Mouse (Mus musculus) hindbrain, embryonic 12.5 days (tissue): ENCODE data around the gene Mapk7. TPM values are rescaled to one million over a fixed set of nuclear protein-coding genes. Genes with fewer than 3 reads are reported as not detected.

Experiments
- ATAC-seq: fragments of 200-750 bp; cut with Nextera tagmentation; 2 replicates; pipeline ENCODE4 v1.8.0; 2017; ENCODE audit warnings: moderate TSS enrichment; ENCODE audit not compliant: low FRiP score
- H3K27ac ChIP-seq: fragments of 300-500 bp; sonication (generic); 2 replicates; pipeline ENCODE4 v1.5.1; 2016; ENCODE audit warnings: mild to moderate bottlenecking
- H3K27me3 ChIP-seq: fragments of 300-500 bp; sonication (generic); 2 replicates; pipeline ENCODE4 v1.6.1; 2016; ENCODE audit warnings: mild to moderate bottlenecking
- H3K36me3 ChIP-seq: fragments of 300-500 bp; sonication (generic); 2 replicates; pipeline ENCODE4 v1.6.1; 2016; ENCODE audit warnings: mild to moderate bottlenecking
- H3K4me1 ChIP-seq: fragments of 300-500 bp; sonication (generic); 2 replicates; pipeline ENCODE4 v1.6.1; 2016
- H3K4me2 ChIP-seq: fragments of 300-500 bp; sonication (generic); replicated peaks from 2 replicates; pipeline ENCODE4 v1.6.1; 2016; ENCODE audit warnings: mild to moderate bottlenecking
- H3K4me3 ChIP-seq: fragments of 300-500 bp; sonication (generic); 2 replicates; pipeline ENCODE4 v1.5.1; 2016; ENCODE audit warnings: mild to moderate bottlenecking
- H3K9ac ChIP-seq: fragments of 300-500 bp; sonication (generic); 2 replicates; pipeline ENCODE4 v1.6.1; 2016; ENCODE audit warnings: mild to moderate bottlenecking, moderate library complexity
- H3K9me3 ChIP-seq: fragments of 300-500 bp; sonication (generic); replicated peaks from 2 replicates; pipeline ENCODE4 v1.6.1; 2016; ENCODE audit warnings: mild to moderate bottlenecking
- WGBS: fragments of 180-500 bp; shearing (Covaris S2); methylation state at CpG from one replicate; pipeline ENCODE4 v1.1.7; 2016; 5-methylcytosine and 5-hydroxymethylcytosine counted together
- polyA plus RNA-seq: library from polyadenylated mRNA; unstranded; fragments of >200 nt; fragmentation: Nextera tagmentation; extraction: Ambion mirVana; gene quantifications from 2 replicates; pipeline ENCODE4 v1.2.1, GENCODE M21; 2016

Gene Mapk7
- polyA plus RNA-seq, 1 experiment from 2014 or later: 94.9 TPM

DNA sequence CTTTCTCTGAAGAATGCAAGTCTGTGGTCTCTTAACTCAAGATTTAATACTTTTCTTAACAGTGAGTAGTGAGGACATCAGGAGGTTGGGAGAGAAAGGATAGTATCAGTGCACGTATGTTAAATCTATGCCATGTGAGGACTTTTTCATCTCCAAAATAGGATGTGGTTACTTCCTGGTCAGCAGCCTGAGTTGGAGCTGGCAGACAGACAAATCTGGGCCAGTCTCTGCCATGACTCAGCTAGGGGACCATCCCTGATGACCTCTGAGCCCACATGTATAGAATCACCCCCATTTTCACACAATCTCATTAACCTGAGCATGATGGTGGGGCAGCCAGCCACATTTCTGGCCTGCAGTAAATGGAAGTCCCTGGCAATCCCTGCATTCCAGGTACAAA lies 23.8 kb upstream of the Mapk7 start:
- Histone ChIP-seq H3K4me1 (no peaks in the 10 kb centered on the region), H3K27ac (no peak overlapping the region), H3K9me3 (no peaks in the 10 kb centered on the region), H3K9ac (no peak overlapping the region), H3K27me3 (no peaks in the 10 kb centered on the region), H3K4me3 (no peak overlapping the region), H3K4me2 (no peak overlapping the region), H3K36me3 (peaks cover 70% of the 10 kb centered on the region)
- no peak for ATAC-seq
- 96% methylated on average over 1 of the region's 1 CpGs for WGBS

DNA sequence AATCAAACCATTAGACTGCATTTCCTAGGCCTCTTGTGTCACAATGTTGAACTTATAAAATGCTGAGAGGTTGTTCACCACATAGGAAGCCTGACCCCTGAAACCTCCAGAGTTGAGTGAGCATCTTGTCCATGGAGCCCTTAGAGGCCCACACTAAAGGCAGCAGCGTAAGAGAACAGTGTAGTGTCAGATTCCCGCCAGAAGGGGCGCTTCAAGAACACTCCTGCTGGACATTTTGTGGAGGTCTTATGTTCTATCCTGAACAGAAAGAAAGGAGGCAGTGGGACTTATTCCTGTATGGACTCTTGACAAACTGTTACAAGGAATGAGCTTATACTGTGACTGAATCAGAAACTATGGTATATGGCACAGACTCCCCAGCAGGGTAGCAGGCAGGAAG lies 20.7 kb upstream of the Mapk7 start:
- no peaks in the 10 kb centered on the region for H3K27me3 ChIP-seq
- H3K9ac ChIP-seq: no peak overlapping the region
- no peak overlapping the region for H3K4me2 ChIP-seq
- H3K4me1 ChIP-seq: no peaks in the 10 kb centered on the region
- no peak overlapping the region for H3K4me3 ChIP-seq
- no peaks in the 10 kb centered on the region for H3K9me3 ChIP-seq
- 36% methylated on average over 3 of the region's 3 CpGs for whole genome bisulfite sequencing
- no peak overlapping the region for H3K27ac ChIP-seq
- ATAC-seq: no peak
- peaks cover 71% of the 10 kb centered on the region for H3K36me3 ChIP-seq

- Histone ChIP-seq H3K9me3 (no peaks in the 10 kb centered on the region), H3K27ac (peak within 1 kb of the TSS; percentile 82), H3K4me3 (peak within 1 kb of the TSS; percentile 48), H3K4me2 (peak within 1 kb of the TSS; percentile 69), H3K36me3 (peaks cover 10% of the 10 kb centered on the region; the same call in 1 of the 2 replicates), H3K27me3 (no peaks in the 10 kb centered on the region), H3K4me1 (peaks cover 16% of the 10 kb centered on the region), H3K9ac (peak within 1 kb of the TSS; percentile 59)
- ATAC-seq: peak; percentile 91
- under 1% methylated on average over 39 of the region's 39 CpGs for WGBS
Observed at GRCm38 (mm10) chr11:61504713-61505257, 10.6 kb upstream of the Mapk7 start, which contains the start of gene B9d1. Gene B9d1, plus strand, starts transcription at chr11:61505144.

GRCm38 (mm10) chr11:61503933-61504332 lies 9.7 kb upstream of the Mapk7 start:
- 0 out of 2 replicates have a peak, but pooled peaks cover 2% of the 10 kb centered on the region for H3K36me3 ChIP-seq
- no peak overlapping the region for H3K4me3 ChIP-seq
- no peak overlapping the region for H3K9ac ChIP-seq
- ATAC-seq: no peak
- peaks cover 16% of the 10 kb centered on the region for H3K4me1 ChIP-seq
- H3K4me2 ChIP-seq: peak overlapping the region; percentile 69
- WGBS: 65% methylated on average over 8 of the region's 8 CpGs
- no peaks in the 10 kb centered on the region for H3K27me3 ChIP-seq
- peak overlapping the region; percentile 82 for H3K27ac ChIP-seq
- no peaks in the 10 kb centered on the region for H3K9me3 ChIP-seq

- H3K9ac ChIP-seq: no peak overlapping the region
- H3K27me3 ChIP-seq: no peaks in the 10 kb centered on the region
- 0 out of 2 replicates have a peak, but pooled peaks cover 3% of the 10 kb centered on the region for H3K4me1 ChIP-seq
- no peaks in the 10 kb centered on the region for H3K36me3 ChIP-seq
- H3K4me3 ChIP-seq: no peak overlapping the region
- H3K27ac ChIP-seq: no peak overlapping the region
- H3K9me3 ChIP-seq: no peaks in the 10 kb centered on the region
- no peak overlapping the region for H3K4me2 ChIP-seq
- WGBS: 77% methylated on average over 6 of the region's 6 CpGs
- ATAC-seq: no peak
Observed at GRCm38 (mm10) chr11:61498736-61499504, 4.7 kb upstream of the Mapk7 start.

- H3K27ac ChIP-seq: no peak overlapping the region
- peaks cover 12% of the 10 kb centered on the region for H3K4me1 ChIP-seq
- H3K9ac ChIP-seq: no peak overlapping the region
- H3K36me3 ChIP-seq: peaks cover 2% of the 10 kb centered on the region; the same call in 1 of the 2 replicates
- H3K9me3 ChIP-seq: no peaks in the 10 kb centered on the region
- no peak overlapping the region for H3K4me3 ChIP-seq
- 67% methylated on average over 1 of the region's 1 CpGs for WGBS
- ATAC-seq: no peak
- H3K27me3 ChIP-seq: no peaks in the 10 kb centered on the region
- H3K4me2 ChIP-seq: no peak overlapping the region
Observed at GRCm38 (mm10) chr11:61497490-61497889, 3.3 kb upstream of the Mapk7 start.

DNA sequence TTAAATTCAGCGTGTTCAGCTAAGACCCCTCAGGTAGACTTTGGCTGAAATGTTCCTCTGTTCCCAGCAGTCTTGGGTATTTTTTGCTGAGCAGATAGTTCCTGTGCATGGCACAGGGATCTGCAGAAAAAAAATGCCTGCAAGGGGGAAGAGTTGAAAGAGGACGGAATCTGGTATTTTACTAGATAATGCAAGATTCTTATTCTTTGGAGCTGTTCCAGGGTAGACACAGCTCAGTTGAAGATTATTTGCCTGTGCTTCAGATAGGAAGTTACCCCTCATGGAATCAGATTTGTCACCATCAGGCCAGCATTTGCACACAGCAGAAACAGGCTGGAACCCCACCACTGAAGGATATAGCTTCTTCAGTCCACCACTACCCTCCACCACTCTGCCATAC lies 1.3 kb upstream of the Mapk7 start:
- peaks cover 20% of the 10 kb centered on the region for H3K36me3 ChIP-seq
- WGBS: 96% methylated on average over 2 of the region's 2 CpGs
- H3K4me3 ChIP-seq: no peak overlapping the region
- peaks cover 25% of the 10 kb centered on the region for H3K4me1 ChIP-seq
- H3K9me3 ChIP-seq: no peaks in the 10 kb centered on the region
- ATAC-seq: no peak
- no peaks in the 10 kb centered on the region for H3K27me3 ChIP-seq
- H3K4me2 ChIP-seq: no peak overlapping the region
- no peak overlapping the region for H3K9ac ChIP-seq
- H3K27ac ChIP-seq: no peak overlapping the region

GRCm38 (mm10) chr11:61493525-61494128 lies 579 bp downstream of the Mapk7 start:
- H3K36me3 ChIP-seq: peaks cover 39% of the 10 kb centered on the region
- peak overlapping the region; percentile 92 for H3K4me2 ChIP-seq
- H3K9me3 ChIP-seq: no peaks in the 10 kb centered on the region
- H3K27me3 ChIP-seq: no peaks in the 10 kb centered on the region
- ATAC-seq: peak; percentile 71
- H3K4me1 ChIP-seq: peaks cover 44% of the 10 kb centered on the region
- H3K27ac ChIP-seq: peak overlapping the region; percentile 90
- peak overlapping the region; percentile 81 for H3K9ac ChIP-seq
- H3K4me3 ChIP-seq: peak overlapping the region; percentile 89
- WGBS: under 1% methylated on average over 50 of the region's 50 CpGs

- Histone ChIP-seq H3K4me1 (peaks cover 47% of the 10 kb centered on the region), H3K27me3 (no peaks in the 10 kb centered on the region), H3K4me2 (peak overlapping the region; percentile 92), H3K9ac (peak overlapping the region; percentile 81), H3K9me3 (no peaks in the 10 kb centered on the region), H3K4me3 (peak overlapping the region; percentile 89), H3K27ac (peak overlapping the region; percentile 90), H3K36me3 (peaks cover 46% of the 10 kb centered on the region)
- no peak for ATAC-seq
- WGBS: 73% methylated on average over 12 of the region's 12 CpGs
Observed at GRCm38 (mm10) chr11:61492749-61493401, 1.3 kb downstream of the Mapk7 start.

- 93% methylated on average over 22 of the region's 22 CpGs for WGBS
- no peaks in the 10 kb centered on the region for H3K9me3 ChIP-seq
- H3K4me1 ChIP-seq: peaks cover 65% of the 10 kb centered on the region
- no peaks in the 10 kb centered on the region for H3K27me3 ChIP-seq
- ATAC-seq: no peak
- H3K36me3 ChIP-seq: peaks cover 52% of the 10 kb centered on the region
- H3K4me3 ChIP-seq: no peak overlapping the region
- H3K9ac ChIP-seq: peak overlapping the region; percentile 24; the same call in 1 of the 2 replicates
- H3K4me2 ChIP-seq: no peak overlapping the region
- H3K27ac ChIP-seq: 0 out of 2 replicates have a peak overlapping the region, but pooled peaks have one; percentile 24
Observed at GRCm38 (mm10) chr11:61490944-61491520, 3.2 kb downstream of the Mapk7 start.

DNA sequence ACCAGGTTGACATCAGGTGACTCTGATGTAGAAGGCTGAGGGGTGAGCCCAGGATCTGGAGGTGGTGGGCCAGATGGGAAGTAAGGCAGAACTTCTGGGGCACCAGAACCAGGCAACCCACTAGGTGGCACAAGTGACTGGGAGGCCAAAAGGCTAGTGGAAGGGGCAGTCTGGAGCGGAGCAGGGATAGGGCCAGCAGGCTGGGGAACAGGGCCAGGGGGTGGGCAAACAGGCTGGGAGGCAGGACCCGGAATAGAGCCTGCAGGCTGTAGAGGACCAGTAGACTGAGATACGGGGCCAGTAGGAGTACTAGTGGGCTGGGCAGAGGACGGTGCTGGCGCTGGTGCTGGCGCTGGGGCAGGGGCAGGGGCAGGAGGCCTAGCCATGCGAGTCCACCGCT lies 4.3 kb downstream of the Mapk7 start:
- WGBS: 93% methylated on average over 8 of the region's 8 CpGs
- no peaks in the 10 kb centered on the region for H3K27me3 ChIP-seq
- H3K9ac ChIP-seq: peak overlapping the region; percentile 41
- H3K36me3 ChIP-seq: peaks cover 52% of the 10 kb centered on the region
- peaks cover 74% of the 10 kb centered on the region for H3K4me1 ChIP-seq
- 0 out of 2 replicates have a peak overlapping the region, but pooled peaks have one; percentile 11 for H3K4me2 ChIP-seq
- H3K4me3 ChIP-seq: no peak overlapping the region
- H3K9me3 ChIP-seq: no peaks in the 10 kb centered on the region
- no peak for ATAC-seq
- no peak overlapping the region for H3K27ac ChIP-seq

GRCm38 (mm10) chr11:61489085-61489484 lies 5.1 kb downstream of the Mapk7 start:
- Histone ChIP-seq H3K9me3 (no peaks in the 10 kb centered on the region), H3K4me3 (no peak overlapping the region), H3K36me3 (peaks cover 52% of the 10 kb centered on the region), H3K9ac (no peak overlapping the region), H3K27me3 (no peaks in the 10 kb centered on the region), H3K27ac (0 out of 2 replicates have a peak overlapping the region, but pooled peaks have one; percentile 0), H3K4me2 (no peak overlapping the region), H3K4me1 (peaks cover 82% of the 10 kb centered on the region)
- WGBS: 80% methylated on average over 2 of the region's 2 CpGs
- no peak for ATAC-seq
